Mouse (Mus musculus) testis, adult 2 months (tissue): ENCODE results near the gene Vrk3.

ENCODE experiments used
- CTCF ChIP-seq: fragments of 200-500 bp; IDR thresholded peaks from 2 replicates; pipeline ENCODE4 v1.5.1; 2012; ENCODE audit warnings: low read depth, mild to moderate bottlenecking, inconsistent platforms, low read length, moderate library complexity; ENCODE audit not compliant: control insufficient read depth, insufficient read depth, insufficient replicate concordance
- POLR2A ChIP-seq: fragments of 200-500 bp; IDR thresholded peaks from 2 replicates; pipeline ENCODE4 v1.6.1; 2012; ENCODE audit warnings: low read depth, mild to moderate bottlenecking, inconsistent platforms, low read length, moderate library complexity; ENCODE audit not compliant: control insufficient read depth

DNA sequence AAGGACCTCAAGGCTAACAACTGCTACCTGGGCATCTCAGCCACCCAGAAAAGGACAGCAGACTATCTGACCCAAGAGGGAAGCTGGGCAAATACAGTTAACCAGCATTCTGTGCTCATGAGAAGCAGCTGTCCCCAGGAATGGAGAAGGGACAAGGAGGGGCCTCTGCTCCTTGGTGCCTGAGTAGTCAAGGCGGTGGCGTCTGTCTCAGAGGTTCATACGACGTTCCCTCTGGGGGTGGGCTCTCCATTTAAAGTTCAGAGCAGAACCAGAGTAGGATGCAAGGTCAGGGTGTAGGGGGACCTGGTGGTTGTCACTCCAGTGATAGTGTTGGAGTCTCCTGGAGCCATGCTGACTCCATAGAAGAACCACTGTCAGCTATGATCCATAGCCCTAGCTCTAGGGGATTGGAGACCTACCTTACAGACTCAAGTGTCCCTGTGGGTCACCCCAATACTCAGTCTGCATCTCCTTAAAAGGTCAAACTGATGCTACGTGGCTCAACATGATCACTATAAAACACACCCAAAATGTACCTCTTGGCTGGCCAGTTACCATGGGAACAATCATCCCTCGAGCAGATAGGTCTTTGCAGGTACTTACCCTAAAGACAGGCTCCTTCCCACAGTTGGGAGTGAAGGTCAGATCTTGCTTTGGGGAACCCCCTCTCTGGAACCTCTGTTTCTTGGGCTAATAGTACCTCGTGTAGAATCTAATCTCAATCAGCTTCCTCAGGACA, 62.8 kb downstream of the Vrk3 start:
- TF ChIP-seq POLR2A = no peak
- TF ChIP-seq CTCF = no peak
